Mouse (Mus musculus) megakaryocyte, adult 5-6 weeks (primary cell): ENCODE measurements around the gene Fbln7. TPM values are rescaled to one million over a fixed set of nuclear protein-coding genes. Genes with fewer than 3 reads are reported as not detected.

Experiments
- total RNA-seq, 2 experiments: library from RNA; stranded (forward) in 1 of 2; stranded (reverse) in 1 of 2; fragments of 153-499, 151-499 nt in 1 of 2; fragments of 221-1000, 200-1000 nt in 1 of 2; gene quantifications; 2 replicates each; pipeline versions ENCODE4 v1.2.3 to v1.2.4; 2015 to 2017

Gene Fbln7
- total RNA-seq, 2 experiments from 2014 or later = not detected

Other genes with a start within 250 kb of the Fbln7 start
- gene Anapc1, start 175.6 kb upstream of the Fbln7 start, total RNA-seq (2015) = 53.6 and 63.7 TPM in 2 replicates
- gene Anapc1, start 175.6 kb upstream of the Fbln7 start, total RNA-seq (2017) = 56.1 and 72.0 TPM in 2 replicates
- 0.68 and 1.3 TPM in 2 replicates for gene Mertk, start 164.0 kb upstream of the Fbln7 start, total RNA-seq (2015)
- 0.33 and 1.0 TPM in 2 replicates for gene Mertk, start 164.0 kb upstream of the Fbln7 start, total RNA-seq (2017)
- 6.0 and 7.5 TPM in 2 replicates for gene Tmem87b, start 44.9 kb upstream of the Fbln7 start, total RNA-seq (2015)
- gene Tmem87b, start 44.9 kb upstream of the Fbln7 start, total RNA-seq (2017) = 12.9 and 14.0 TPM in 2 replicates
- 3.9 and 7.9 TPM in 2 replicates for gene Zc3h8, start 81.1 kb downstream of the Fbln7 start, total RNA-seq (2015)
- 4.7 and 6.9 TPM in 2 replicates for gene Zc3h8, start 81.1 kb downstream of the Fbln7 start, total RNA-seq (2017)
- gene Zc3h6, start 104.4 kb downstream of the Fbln7 start, total RNA-seq (2015) = 3.2 and 3.6 TPM in 2 replicates
- gene Zc3h6, start 104.4 kb downstream of the Fbln7 start, total RNA-seq (2017) = 2.6 TPM in 2 replicates
- gene Gm10762, start 104.7 kb downstream of the Fbln7 start, total RNA-seq (2015) = 3.6 and 4.6 TPM in 2 replicates
- gene Gm10762, start 104.7 kb downstream of the Fbln7 start, total RNA-seq (2017) = 1.1 and 1.7 TPM in 2 replicates
- gene Vinac1, start 185.2 kb downstream of the Fbln7 start, total RNA-seq (2015) = not detected in 2 replicates
- 0.04 and 0.16 TPM in 2 replicates for gene Vinac1, start 185.2 kb downstream of the Fbln7 start, total RNA-seq (2017)
- 2.6 and 3.3 TPM in 2 replicates for gene Ttl, start 203.0 kb downstream of the Fbln7 start, total RNA-seq (2015)
- 3.0 and 3.6 TPM in 2 replicates for gene Ttl, start 203.0 kb downstream of the Fbln7 start, total RNA-seq (2017)
- gene Polr1b, start 238.0 kb downstream of the Fbln7 start, total RNA-seq (2015) = 2.6 and 3.3 TPM in 2 replicates
- 7.1 and 11.7 TPM in 2 replicates for gene Polr1b, start 238.0 kb downstream of the Fbln7 start, total RNA-seq (2017)